Mouse (Mus musculus): ENCODE results near the gene Fasl. TPM values are rescaled to one million over a fixed set of nuclear protein-coding genes. Genes with fewer than 3 reads are reported as not detected.

The Fasl gene
- polyA plus RNA-seq (2014; fragmentation: Illumina TruSeq; extraction: RNeasy Lipid Tissue Mini Kit (QIAGEN cat#74804); ENCODE audit: low replicate concordance), result 12.3 TPM

DNA sequence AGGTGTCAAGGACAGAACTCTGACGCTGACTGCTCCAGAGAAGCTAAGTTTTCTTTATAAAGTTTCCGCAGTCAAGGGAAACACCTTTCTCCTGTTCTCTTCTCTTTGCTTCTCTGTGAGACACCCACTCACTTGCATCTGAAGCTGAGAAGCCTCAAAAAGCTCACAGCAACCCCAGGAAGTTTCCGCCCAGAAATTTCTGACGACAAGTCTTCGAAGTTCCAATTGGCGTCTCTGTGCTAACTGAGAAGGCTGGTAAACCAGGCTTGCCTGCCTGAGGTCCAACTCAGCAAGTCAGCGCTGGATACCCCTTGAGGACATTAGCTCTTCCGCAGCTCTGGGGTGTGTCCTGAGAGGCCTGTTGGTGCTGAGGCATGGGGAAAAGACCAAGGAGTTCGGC is at the start of gene Fasl:
Gene Fasl (minus strand): TSS at position 157 of the 400 bp plus-strand sequence.

Other genes with a start within 250 kb of the Fasl start
- 121 TPM for gene Suco, start 88.2 kb upstream of the Fasl start, polyA plus RNA-seq (2014; fragmentation: Illumina TruSeq; extraction: RNeasy Lipid Tissue Mini Kit (QIAGEN cat#74804); ENCODE audit: low replicate concordance)
- 45.4 TPM for gene Pigc, start 180.7 kb upstream of the Fasl start, polyA plus RNA-seq (2014; fragmentation: Illumina TruSeq; extraction: RNeasy Lipid Tissue Mini Kit (QIAGEN cat#74804); ENCODE audit: low replicate concordance)
- gene 4930558K02Rik, start 191.1 kb upstream of the Fasl start, polyA plus RNA-seq (2014; fragmentation: Illumina TruSeq; extraction: RNeasy Lipid Tissue Mini Kit (QIAGEN cat#74804); ENCODE audit: low replicate concordance), result not detected